ENCODE assay signal across 22 mouse cellular contexts in the genomic region with DNA sequence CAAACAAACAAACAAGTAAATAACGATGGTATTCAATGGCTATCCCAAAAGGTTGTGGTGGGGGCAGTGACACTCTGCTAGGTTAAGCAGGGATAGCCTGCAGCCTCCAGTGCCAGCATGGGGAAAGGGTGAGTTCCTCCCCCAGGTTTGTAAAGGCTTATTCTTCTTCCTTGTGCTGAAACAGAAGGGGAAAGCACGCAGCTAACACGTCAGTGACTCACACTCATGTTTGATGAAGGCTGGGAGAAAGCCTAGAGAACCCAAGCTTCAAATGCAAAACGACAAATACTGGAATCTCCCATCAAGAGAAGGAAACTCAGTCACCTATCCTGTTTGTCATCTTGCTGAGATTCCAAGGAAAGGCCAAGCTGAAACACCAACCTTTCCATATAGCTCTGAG. TPM values are rescaled to one million over a fixed set of nuclear protein-coding genes. Genes with fewer than 3 reads are reported as not detected.
DNase-seq lines count a peak whose midpoint lies in the region; TF ChIP-seq lines count a peak whose summit lies in the region.
"Had no signal": no experiment of that assay in that cellular context is flagged by ENCODE, and none has a peak within 500 bp of the region (broad histone marks: within the 10 kb centered on the region; RNA-seq: fewer than 3 reads in every experiment).

No protein-coding gene starts in this region.

- no peak overlapping the region for H3K4me3 ChIP-seq in layer of hippocampus, adult 2 months
- H3K4me3 ChIP-seq: embryonic facial prominence, embryonic 12.5 days; forebrain, embryonic 13.5 days; heart, embryonic 10.5 days; hindbrain, embryonic 13.5 days had no signal

- DNase-seq in layer of hippocampus, adult 2 months (ENCODE audit: low spot score in 2 of 2): peak in 1 of 2 experiments; percentile 46
- no peak for DNase-seq in layer of hippocampus, adult 9-10 months (ENCODE audit: low spot score)
- peak; percentile 47 for DNase-seq in right cerebral cortex, adult 18-20 months
- no peak for DNase-seq in right cerebral cortex, postnatal 4 days
- DNase-seq in fibroblast of lung, adult 2 months (ENCODE audit: low read depth): peak; percentile 35
- peak; percentile 56 for DNase-seq in telencephalon, adult 2 months (ENCODE audit: low read depth, low spot score)
- no peak for DNase-seq in heart, adult 9 months (ENCODE audit: low spot score in 2 of 2)
- no peak for DNase-seq in spleen, postnatal 36 days (ENCODE audit: low spot score in 2 of 2)
- DNase-seq: adrenal gland, postnatal 25 days; B cell, adult 2 months; cerebellum, adult 8-10 months; cerebellum, postnatal 14 days; embryo, embryonic 11 days; forebrain, postnatal 0 days; gastrocnemius, postnatal 36 days; heart, adult 11 months; heart, postnatal 10 days had no signal

- no peak for TF ChIP-seq CTCF in layer of hippocampus, adult 2 months (conservative IDR thresholded peaks at IDR 0.05)

- peak overlapping the region; percentile 28; the same call in 1 of the 2 replicates for H3K27ac ChIP-seq in layer of hippocampus, adult 2 months
- H3K27ac ChIP-seq: embryonic facial prominence, embryonic 12.5 days; forebrain, embryonic 13.5 days; heart, embryonic 10.5 days; hindbrain, embryonic 13.5 days; hindbrain, postnatal 0 days had no signal

RNA-seq across cellular contexts. Expression of a gene that starts 6.0 kb away (rescaled TPM):
- total RNA-seq in layer of hippocampus, adult 2 months (2021): 100 to 1,000 TPM; 119 to 127 TPM

RNA-seq across cellular contexts. Expression of a gene that starts 47.1 kb away (rescaled TPM):
- total RNA-seq in layer of hippocampus, adult 2 months (2021): 10 to 100 TPM; 30.2 to 31.7 TPM

Comparison
In these comparisons a context has a peak if more than half of its experiments do, and no peak if none do; other contexts are left out.
1. DNase-seq: peak in right cerebral cortex, adult 18-20 months (single experiment), fibroblast of lung, adult 2 months (single experiment) and telencephalon, adult 2 months (single experiment); none in layer of hippocampus, adult 9-10 months (single experiment), right cerebral cortex, postnatal 4 days (single experiment), heart, adult 9 months (0 of 2) and spleen, postnatal 36 days (0 of 2).